Mouse (Mus musculus) embryonic facial prominence, embryonic 14.5 days (tissue): Measurements from ENCODE around the gene Fads2. TPM values are rescaled to one million over a fixed set of nuclear protein-coding genes. Genes with fewer than 3 reads are reported as not detected.
A peak's percentile ranks its signal among the peaks of the same experiment; 100 is the strongest.

Experiments
- ATAC-seq: fragments of 200-750 bp; cut with Nextera tagmentation; 2 replicates; pipeline ENCODE4 v1.8.0; 2017; ENCODE audit warnings: low read depth, moderate number of reproducible peaks, moderate TSS enrichment
- DNase-seq: peaks from one replicate; pipeline ENCODE4 v3.0.0-alpha.2; 2015; ENCODE audit warnings: low spot score
- H3K27ac ChIP-seq: fragments of 300-500 bp; sonication (generic); replicated peaks from 2 replicates; pipeline ENCODE4 v1.5.1; 2014; ENCODE audit warnings: low read depth, mild to moderate bottlenecking, low read length, moderate library complexity
- H3K27me3 ChIP-seq: fragments of 300-500 bp; sonication (generic); replicated peaks from 2 replicates; pipeline ENCODE4 v1.6.1; 2014; ENCODE audit warnings: low read length; ENCODE audit not compliant: control insufficient read depth, insufficient read depth
- H3K36me3 ChIP-seq: fragments of 300-500 bp; sonication (generic); 2 replicates; pipeline ENCODE4 v1.6.1; 2014; ENCODE audit warnings: low read length, mixed read lengths; ENCODE audit not compliant: control insufficient read depth, insufficient read depth
- H3K4me1 ChIP-seq: fragments of 300-500 bp; sonication (generic); 2 replicates; pipeline ENCODE4 v1.6.1; 2014; ENCODE audit warnings: antibody characterized with exemption, low read length; ENCODE audit not compliant: control insufficient read depth, insufficient read depth
- H3K4me2 ChIP-seq: fragments of 300-500 bp; sonication (generic); 2 replicates; pipeline ENCODE4 v1.6.1; 2014; ENCODE audit warnings: low read depth, mild to moderate bottlenecking, low read length, moderate library complexity, mixed read lengths
- H3K4me3 ChIP-seq: fragments of 300-500 bp; sonication (generic); 2 replicates; pipeline ENCODE4 v1.5.1; 2014; ENCODE audit warnings: low read depth, mild to moderate bottlenecking, low read length
- H3K9ac ChIP-seq: fragments of 300-500 bp; sonication (generic); 2 replicates; pipeline ENCODE4 v1.6.1; 2014; ENCODE audit warnings: low read depth, mild to moderate bottlenecking, low read length, moderate library complexity, mixed read lengths
- H3K9me3 ChIP-seq: fragments of 300-500 bp; sonication (generic); 2 replicates; pipeline ENCODE4 v1.6.1; 2016; ENCODE audit warnings: low read length; ENCODE audit not compliant: control insufficient read depth
- WGBS: fragments of 180-500 bp; shearing (Covaris S2); extraction: QIAGEN DNeasy Blood & Tissue Kit; methylation state at CpG from one replicate; pipeline ENCODE4 v1.1.7; 2014; 5-methylcytosine and 5-hydroxymethylcytosine counted together
- polyA plus RNA-seq: library from polyadenylated mRNA; unstranded; fragments of >200 nt; fragmentation: Nextera tagmentation; extraction: Ambion mirVana; gene quantifications from 2 replicates; pipeline ENCODE4 v1.2.1, GENCODE M21; 2014

Fads2 gene
- polyA plus RNA-seq, 1 experiment from 2014 or later, result 23.4 TPM

- no peak overlapping the region for H3K4me2 ChIP-seq
- H3K4me1 ChIP-seq, result peaks cover 36% of the 10 kb centered on the region
- no peaks in the 10 kb centered on the region for H3K27me3 ChIP-seq
- H3K9me3 ChIP-seq, result no peaks in the 10 kb centered on the region
- H3K36me3 ChIP-seq, result peaks cover 9% of the 10 kb centered on the region
- H3K9ac ChIP-seq, result peak overlapping the region; percentile 40; the same call in 1 of the 2 replicates
- peak overlapping the region; percentile 76 for H3K27ac ChIP-seq
- DNase-seq (no peak), ATAC-seq (no peak)
- H3K4me3 ChIP-seq, result no peak overlapping the region
- WGBS, result 62% methylated on average over 9 of the region's 9 CpGs
Measured at GRCm38 (mm10) chr19:10023304-10023758, 78.2 kb downstream of the Fads2 start.

- Histone ChIP-seq H3K4me1 (peaks cover 38% of the 10 kb centered on the region), H3K4me2 (no peak overlapping the region), H3K27me3 (no peaks in the 10 kb centered on the region), H3K4me3 (no peak overlapping the region), H3K9ac (peak overlapping the region; percentile 40; the same call in 1 of the 2 replicates), H3K27ac (peak overlapping the region; percentile 76), H3K36me3 (peaks cover 2% of the 10 kb centered on the region), H3K9me3 (no peaks in the 10 kb centered on the region)
- ATAC-seq (peak; percentile 30; the same call in 1 of the 2 replicates), DNase-seq (peak; percentile 68)
- WGBS, result 65% methylated on average over 5 of the region's 5 CpGs
Measured at GRCm38 (mm10) chr19:10022414-10023303, 78.9 kb downstream of the Fads2 start.

- Histone ChIP-seq H3K9ac (0 out of 2 replicates have a peak overlapping the region, but pooled peaks have one; percentile 40), H3K4me3 (no peak overlapping the region), H3K36me3 (no peaks in the 10 kb centered on the region; the same call in 1 of the 2 replicates), H3K4me2 (no peak overlapping the region), H3K4me1 (peaks cover 42% of the 10 kb centered on the region), H3K27me3 (no peaks in the 10 kb centered on the region), H3K9me3 (no peaks in the 10 kb centered on the region), H3K27ac (no peak overlapping the region)
- no peak for DNase-seq
- WGBS, result 72% methylated on average over 2 of the region's 2 CpGs
- no peak for ATAC-seq
Measured at GRCm38 (mm10) chr19:10021981-10022380, 79.6 kb downstream of the Fads2 start.

GRCm38 (mm10) chr19:10019214-10019760, 82.3 kb downstream of the Fads2 start:
- WGBS, result 55% methylated on average over 4 of the region's 4 CpGs
- Histone ChIP-seq H3K27me3 (no peaks in the 10 kb centered on the region), H3K9me3 (no peaks in the 10 kb centered on the region), H3K4me3 (peak overlapping the region; percentile 65), H3K4me2 (peak overlapping the region; percentile 83), H3K4me1 (peaks cover 38% of the 10 kb centered on the region), H3K9ac (peak overlapping the region; percentile 79), H3K36me3 (no peaks in the 10 kb centered on the region), H3K27ac (no peak overlapping the region)
- ATAC-seq (no peak), DNase-seq (no peak)

- ATAC-seq, result peak; percentile 15; the same call in 1 of the 2 replicates
- H3K4me1 ChIP-seq, result peaks cover 46% of the 10 kb centered on the region
- peak overlapping the region; percentile 79 for H3K9ac ChIP-seq
- H3K27ac ChIP-seq, result peak overlapping the region; percentile 64; the same call in 1 of the 2 replicates
- no peaks in the 10 kb centered on the region for H3K27me3 ChIP-seq
- H3K4me2 ChIP-seq, result peak overlapping the region; percentile 83
- H3K4me3 ChIP-seq, result peak overlapping the region; percentile 65
- no peak for DNase-seq
- no peaks in the 10 kb centered on the region for H3K9me3 ChIP-seq
- no peaks in the 10 kb centered on the region for H3K36me3 ChIP-seq
- WGBS, result 0% methylated on average over 3 of the region's 3 CpGs
Measured at GRCm38 (mm10) chr19:10018527-10018818, 83.1 kb downstream of the Fads2 start.

GRCm38 (mm10) chr19:10017637-10018526, 83.7 kb downstream of the Fads2 start:
- DNase-seq (peak; percentile 92), ATAC-seq (peak; percentile 92)
- H3K36me3 ChIP-seq, result no peaks in the 10 kb centered on the region
- H3K9ac ChIP-seq, result peak overlapping the region; percentile 79
- H3K27ac ChIP-seq, result peak overlapping the region; percentile 64
- H3K4me1 ChIP-seq, result peaks cover 49% of the 10 kb centered on the region
- H3K4me2 ChIP-seq, result peak overlapping the region; percentile 83
- no peaks in the 10 kb centered on the region for H3K9me3 ChIP-seq
- no peaks in the 10 kb centered on the region for H3K27me3 ChIP-seq
- H3K4me3 ChIP-seq, result peak overlapping the region; percentile 65
- 6% methylated on average over 37 of the region's 44 CpGs for WGBS

GRCm38 (mm10) chr19:10016151-10016550, 85.4 kb downstream of the Fads2 start:
- Histone ChIP-seq H3K27me3 (no peaks in the 10 kb centered on the region), H3K9ac (no peak overlapping the region), H3K9me3 (no peaks in the 10 kb centered on the region), H3K36me3 (no peaks in the 10 kb centered on the region), H3K4me2 (no peak overlapping the region), H3K4me3 (no peak overlapping the region), H3K27ac (no peak overlapping the region), H3K4me1 (peaks cover 47% of the 10 kb centered on the region)
- DNase-seq (no peak), ATAC-seq (no peak)
- WGBS, result 87% methylated on average over 4 of the region's 4 CpGs

- Histone ChIP-seq H3K4me1 (peaks cover 44% of the 10 kb centered on the region), H3K36me3 (no peaks in the 10 kb centered on the region), H3K27ac (no peak overlapping the region), H3K9ac (no peak overlapping the region), H3K27me3 (no peaks in the 10 kb centered on the region), H3K4me3 (no peak overlapping the region), H3K9me3 (no peaks in the 10 kb centered on the region), H3K4me2 (no peak overlapping the region)
- WGBS, result 69% methylated on average over 4 of the region's 4 CpGs
- ATAC-seq (no peak), DNase-seq (no peak)
Measured at GRCm38 (mm10) chr19:10015442-10015841, 86.1 kb downstream of the Fads2 start.
